Mouse (Mus musculus) lung, embryonic 14.5 days (tissue): ENCODE measurements around the gene Tnfrsf8. TPM values are rescaled to one million over a fixed set of nuclear protein-coding genes. Genes with fewer than 3 reads are reported as not detected.

Experiments
- ATAC-seq: fragments of 200-750 bp; cut with Nextera tagmentation; 2 replicates; pipeline ENCODE4 v1.8.0; 2017; ENCODE audit warnings: mild to moderate bottlenecking, moderate TSS enrichment, moderate library complexity; ENCODE audit not compliant: insufficient read depth
- DNase-seq: peaks from one replicate; pipeline ENCODE4 v3.0.0-alpha.2; 2015
- H3K27ac ChIP-seq: fragments of 300-500 bp; sonication (generic); 2 replicates; pipeline ENCODE4 v1.5.1; 2014; ENCODE audit warnings: low read depth, mild to moderate bottlenecking, moderate library complexity
- H3K27me3 ChIP-seq: fragments of 300-500 bp; sonication (generic); 2 replicates; pipeline ENCODE4 v1.6.1; 2014; ENCODE audit warnings: low read length, control low read depth; ENCODE audit not compliant: insufficient read depth
- H3K36me3 ChIP-seq: fragments of 300-500 bp; sonication (generic); 2 replicates; pipeline ENCODE4 v1.6.1; 2014; ENCODE audit warnings: control low read depth; ENCODE audit not compliant: insufficient read depth
- H3K4me1 ChIP-seq: fragments of 300-500 bp; sonication (generic); 2 replicates; pipeline ENCODE4 v1.6.1; 2014; ENCODE audit warnings: antibody characterized with exemption, control low read depth; ENCODE audit not compliant: insufficient read depth
- H3K4me2 ChIP-seq: fragments of 300-500 bp; sonication (generic); 2 replicates; pipeline ENCODE4 v1.6.1; 2014; ENCODE audit warnings: mild to moderate bottlenecking
- H3K4me3 ChIP-seq: fragments of 300-500 bp; sonication (generic); 2 replicates; pipeline ENCODE4 v1.5.1; 2014; ENCODE audit warnings: low read depth, low read length
- H3K9ac ChIP-seq: fragments of 300-500 bp; sonication (generic); 2 replicates; pipeline ENCODE4 v1.6.1; 2014
- H3K9me3 ChIP-seq: fragments of 300-500 bp; sonication (generic); 2 replicates; pipeline ENCODE4 v1.6.1; 2016; ENCODE audit warnings: low read depth, low read length, control low read depth
- CTCF ChIP-seq: IDR thresholded peaks from 2 replicates; pipeline ENCODE4 v1.5.1; 2016; ENCODE audit warnings: antibody characterized with exemption, low read depth
- WGBS: fragments of 180-500 bp; shearing (Covaris S2); extraction: QIAGEN DNeasy Blood & Tissue Kit; methylation state at CpG from one replicate; pipeline ENCODE4 v1.1.7; 2014; 5-methylcytosine and 5-hydroxymethylcytosine counted together
- polyA plus RNA-seq: library from polyadenylated mRNA; unstranded; fragments of >200 nt; fragmentation: Nextera tagmentation; extraction: Ambion mirVana; gene quantifications from 2 replicates; pipeline ENCODE4 v1.2.1, GENCODE M21; 2014

The Tnfrsf8 gene
- polyA plus RNA-seq, 1 experiment from 2014 or later, result 0.20 TPM

GRCm38 (mm10) chr4:145221379-145221778 lies 93.6 kb downstream of the Tnfrsf8 start:
- no peaks in the 10 kb centered on the region for H3K9me3 ChIP-seq
- H3K9ac ChIP-seq, result no peak overlapping the region
- H3K4me1 ChIP-seq, result no peaks in the 10 kb centered on the region
- no peak overlapping the region for H3K4me3 ChIP-seq
- no peaks in the 10 kb centered on the region for H3K36me3 ChIP-seq
- no peak overlapping the region for H3K27ac ChIP-seq
- ATAC-seq (0 out of 2 replicates have a peak, but pooled peaks have one; percentile 5), DNase-seq (no peak)
- no peak for TF ChIP-seq CTCF
- H3K27me3 ChIP-seq, result no peaks in the 10 kb centered on the region
- no peak overlapping the region for H3K4me2 ChIP-seq
- WGBS, result 64% methylated on average over 2 of the region's 2 CpGs

- Histone ChIP-seq H3K4me1 (no peaks in the 10 kb centered on the region), H3K4me2 (no peak overlapping the region), H3K4me3 (no peak overlapping the region), H3K27me3 (no peaks in the 10 kb centered on the region), H3K36me3 (no peaks in the 10 kb centered on the region), H3K27ac (no peak overlapping the region), H3K9ac (no peak overlapping the region), H3K9me3 (no peaks in the 10 kb centered on the region)
- ATAC-seq, result no peak
- TF ChIP-seq CTCF, result no peak
- no peak for DNase-seq
- WGBS, result 53% methylated on average over 1 of the region's 1 CpGs
These were observed 95.0 kb downstream of the Tnfrsf8 start for GRCm38 (mm10) chr4:145220001-145220400.

GRCm38 (mm10) chr4:145219240-145219985 lies 95.6 kb downstream of the Tnfrsf8 start:
- Histone ChIP-seq H3K27ac (no peak overlapping the region), H3K9ac (no peak overlapping the region), H3K27me3 (no peaks in the 10 kb centered on the region), H3K4me1 (no peaks in the 10 kb centered on the region), H3K4me2 (no peak overlapping the region), H3K9me3 (no peaks in the 10 kb centered on the region), H3K4me3 (no peak overlapping the region), H3K36me3 (no peaks in the 10 kb centered on the region)
- no peak for ATAC-seq
- TF ChIP-seq CTCF, result peak; percentile 52
- no peak for DNase-seq
- 62% methylated on average over 15 of the region's 15 CpGs for WGBS

DNA sequence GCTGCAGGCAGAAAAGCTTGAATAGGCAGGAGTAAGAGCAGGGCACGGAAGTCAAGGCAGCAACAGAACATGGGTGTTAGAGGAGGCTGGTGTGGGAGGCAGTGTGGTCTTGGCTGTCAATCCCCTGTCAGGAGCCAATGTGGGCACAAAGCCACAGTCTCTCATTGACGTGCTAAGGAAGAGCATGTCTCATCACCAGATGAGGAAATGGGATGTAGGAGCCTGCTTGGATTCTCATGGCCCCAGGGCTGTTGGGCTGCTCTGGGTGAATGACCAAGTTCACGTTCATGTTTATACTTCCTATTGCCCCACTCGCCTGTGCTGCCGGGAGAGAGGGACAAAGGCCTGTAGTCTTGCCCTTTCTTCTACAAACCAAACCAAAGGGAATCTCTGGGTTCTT lies 97.1 kb downstream of the Tnfrsf8 start:
- Histone ChIP-seq H3K4me3 (no peak overlapping the region), H3K36me3 (no peaks in the 10 kb centered on the region), H3K27me3 (no peaks in the 10 kb centered on the region), H3K27ac (no peak overlapping the region), H3K9ac (no peak overlapping the region), H3K4me2 (no peak overlapping the region), H3K4me1 (no peaks in the 10 kb centered on the region), H3K9me3 (no peaks in the 10 kb centered on the region)
- 62% methylated on average over 5 of the region's 5 CpGs for WGBS
- ATAC-seq (no peak), DNase-seq (no peak)
- TF ChIP-seq CTCF, result no peak

Other genes with a start within 250 kb of the Tnfrsf8 start
- gene Vps13d, start 120.2 kb downstream of the Tnfrsf8 start, polyA plus RNA-seq, result 8.5 and 9.1 TPM in 2 replicates
- gene Tnfrsf1b, start 68.3 kb downstream of the Tnfrsf8 start, polyA plus RNA-seq, result 3.3 and 3.4 TPM in 2 replicates
- gene Zfp990, start 195.6 kb upstream of the Tnfrsf8 start, polyA plus RNA-seq, result 0.13 TPM in 1 of 2 replicates, not detected in the other